Mouse (Mus musculus) heart, adult 8-10 months (tissue): ENCODE data around the gene Ispd. TPM values are rescaled to one million over a fixed set of nuclear protein-coding genes. Genes with fewer than 3 reads are reported as not detected.

Source experiments
- DNase-seq: peaks from one replicate; pipeline ENCODE4 v3.0.0; 2022; ENCODE audit warnings: low spot score
- total RNA-seq, 4 experiments: library from RNA; stranded (reverse); gene quantifications; 2 replicates each; pipeline ENCODE4 v1.2.4; 2022

Gene Ispd
- total RNA-seq, 4 experiments from 2014 or later = 4.0 to 5.7 (median 4.9) TPM

- DNase-seq = no peak
Observed at GRCm38 (mm10) chr12:36468325-36469044, 87.2 kb downstream of the Ispd start.

- DNase-seq = no peak
Observed at GRCm38 (mm10) chr12:36471411-36471810, 90.2 kb downstream of the Ispd start.

GRCm38 (mm10) chr12:36474171-36474570 is 92.9 kb downstream of the Ispd start:
- no peak for DNase-seq

- DNase-seq = no peak
Observed at GRCm38 (mm10) chr12:36475269-36475668, 94.0 kb downstream of the Ispd start.

GRCm38 (mm10) chr12:36476476-36476875 is 95.2 kb downstream of the Ispd start:
- DNase-seq = no peak

GRCm38 (mm10) chr12:36477501-36477900 is 96.3 kb downstream of the Ispd start:
- DNase-seq = no peak

GRCm38 (mm10) chr12:36477926-36478325 is 96.7 kb downstream of the Ispd start:
- DNase-seq = no peak

GRCm38 (mm10) chr12:36481742-36482141 is 100.5 kb downstream of the Ispd start:
- no peak for DNase-seq

GRCm38 (mm10) chr12:36483346-36483745 is 102.1 kb downstream of the Ispd start:
- no peak for DNase-seq

GRCm38 (mm10) chr12:36497565-36497964 is 116.3 kb downstream of the Ispd start:
- no peak for DNase-seq

- no peak for DNase-seq
Observed at GRCm38 (mm10) chr12:36507111-36507903, 126.1 kb downstream of the Ispd start.

GRCm38 (mm10) chr12:36509954-36510642 is 128.8 kb downstream of the Ispd start:
- no peak for DNase-seq

- DNase-seq = no peak
Observed at GRCm38 (mm10) chr12:36521774-36522173, 140.5 kb downstream of the Ispd start.

GRCm38 (mm10) chr12:36523515-36523914 is 142.3 kb downstream of the Ispd start:
- no peak for DNase-seq

- no peak for DNase-seq
Observed at GRCm38 (mm10) chr12:36530920-36531319, 149.7 kb downstream of the Ispd start.

GRCm38 (mm10) chr12:36531421-36532072 is 150.3 kb downstream of the Ispd start:
- DNase-seq = no peak

- no peak for DNase-seq
Observed at GRCm38 (mm10) chr12:36532525-36532924, 151.3 kb downstream of the Ispd start.

- DNase-seq = no peak
Observed at GRCm38 (mm10) chr12:36533160-36533900, 152.1 kb downstream of the Ispd start.

- DNase-seq = no peak
Observed at GRCm38 (mm10) chr12:36534589-36534988, 153.3 kb downstream of the Ispd start.

GRCm38 (mm10) chr12:36545318-36545717 is 164.1 kb downstream of the Ispd start:
- no peak for DNase-seq

GRCm38 (mm10) chr12:36549474-36549873 is 168.2 kb downstream of the Ispd start:
- DNase-seq = no peak
